Mouse (Mus musculus): ENCODE measurements around the gene Rasa3.

Rasa3 gene

GRCm38 (mm10) chr8:13677413-13677883 lies at the start of gene Rasa3:
TSS of gene Rasa3 (minus strand) at chr8:13677603.
- DNase-seq (ENCODE audit: low spot score in 2 of 2), result peak; percentile 98

GRCm38 (mm10) chr8:13725722-13726121 lies 48.3 kb upstream of the Rasa3 start:
- peak in 1 of 2 experiments; percentile 54 for DNase-seq (ENCODE audit: low spot score in 2 of 2)

GRCm38 (mm10) chr8:13718980-13719379 lies 41.6 kb upstream of the Rasa3 start:
- no peak for DNase-seq (ENCODE audit: low spot score in 2 of 2)

- DNase-seq (ENCODE audit: low spot score in 2 of 2), result no peak
Measured at GRCm38 (mm10) chr8:13708514-13708913, 31.1 kb upstream of the Rasa3 start.

DNA sequence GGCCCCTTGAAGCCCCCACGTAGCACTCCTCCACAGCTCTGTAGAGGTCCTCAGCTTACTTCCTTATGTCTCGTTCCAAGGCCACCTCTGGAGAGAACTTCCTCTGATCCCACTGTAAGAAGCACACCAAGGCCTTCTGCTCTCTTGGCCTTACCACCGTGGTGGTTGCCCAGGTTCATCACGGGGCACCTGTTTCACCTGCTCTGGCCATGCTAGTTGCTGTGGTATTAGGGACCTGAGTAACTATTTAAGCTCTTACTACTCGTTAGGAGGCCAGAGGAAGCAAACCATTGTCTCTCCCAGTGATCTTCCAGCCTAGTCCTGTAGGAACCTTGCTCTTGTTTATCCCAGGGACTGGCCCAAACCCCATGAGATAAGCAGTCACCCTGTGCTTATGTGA lies 29.5 kb upstream of the Rasa3 start:
- DNase-seq (ENCODE audit: low spot score in 2 of 2), result no peak

DNA sequence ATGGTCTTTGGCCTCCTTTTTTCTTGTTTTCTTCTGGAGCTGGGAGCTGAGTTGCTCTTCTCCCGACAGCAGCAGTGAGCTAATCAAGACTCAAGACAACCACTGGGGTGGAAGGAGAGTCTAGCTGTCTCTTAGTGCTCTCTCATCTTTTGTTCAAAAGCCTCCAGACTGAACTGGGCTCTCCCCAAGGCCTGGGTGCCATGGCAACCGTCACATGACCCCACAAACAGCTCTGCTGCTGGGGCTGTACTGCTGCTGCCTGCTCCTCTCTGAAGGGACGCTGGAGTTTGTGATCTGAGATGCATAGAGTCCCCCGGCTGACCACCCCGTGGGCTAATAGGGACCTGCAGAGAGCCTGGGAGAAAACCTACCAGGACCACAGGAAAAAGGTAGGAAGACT lies 28.3 kb upstream of the Rasa3 start, which contains the start of gene Cfap97d2:
TSS of gene Cfap97d2 (plus strand) at position 222 of the 400 bp plus-strand sequence.
- DNase-seq (ENCODE audit: low spot score in 2 of 2), result peak; percentile 40 to 52

DNA sequence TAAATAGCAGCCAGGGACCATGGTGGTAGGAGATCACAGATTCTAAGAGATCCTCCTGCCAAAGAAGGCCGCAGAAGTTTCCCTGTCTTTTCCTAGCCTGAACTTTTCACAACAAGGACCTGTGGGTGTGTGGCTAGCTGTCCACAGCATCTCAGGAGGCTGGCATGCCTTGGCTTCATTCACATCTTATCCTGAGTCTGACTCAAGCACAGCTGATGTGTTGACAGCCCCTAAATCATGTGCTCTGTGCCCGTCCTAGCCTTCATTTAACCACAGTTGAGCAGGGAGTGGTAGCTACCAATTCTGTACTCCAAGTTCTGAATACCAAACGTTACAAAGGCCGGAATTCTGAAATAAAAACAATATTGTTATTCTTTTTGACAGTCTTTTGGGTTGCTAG lies 26.9 kb upstream of the Rasa3 start:
- DNase-seq (ENCODE audit: low spot score in 2 of 2), result no peak

DNA sequence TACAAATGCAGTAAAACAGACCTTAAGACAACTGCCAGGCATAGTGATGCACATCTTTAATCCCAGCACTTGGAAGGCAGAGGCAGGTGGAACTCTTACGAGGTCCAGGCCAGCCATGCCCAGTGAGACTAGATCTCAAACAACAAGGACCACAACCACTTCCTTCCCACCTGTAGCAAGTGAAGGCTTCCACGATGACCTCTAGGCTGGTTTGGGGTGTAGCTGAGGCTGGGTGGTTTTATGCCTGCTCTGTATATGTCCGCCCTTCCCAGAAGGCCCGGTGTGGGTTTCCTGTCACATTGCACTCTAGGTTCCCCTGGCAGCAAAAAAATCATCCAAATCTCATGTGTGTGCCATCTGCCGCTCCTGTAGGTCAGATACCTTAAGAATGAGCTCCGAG lies 26.4 kb upstream of the Rasa3 start:
- DNase-seq (ENCODE audit: low spot score in 2 of 2), result no peak

DNA sequence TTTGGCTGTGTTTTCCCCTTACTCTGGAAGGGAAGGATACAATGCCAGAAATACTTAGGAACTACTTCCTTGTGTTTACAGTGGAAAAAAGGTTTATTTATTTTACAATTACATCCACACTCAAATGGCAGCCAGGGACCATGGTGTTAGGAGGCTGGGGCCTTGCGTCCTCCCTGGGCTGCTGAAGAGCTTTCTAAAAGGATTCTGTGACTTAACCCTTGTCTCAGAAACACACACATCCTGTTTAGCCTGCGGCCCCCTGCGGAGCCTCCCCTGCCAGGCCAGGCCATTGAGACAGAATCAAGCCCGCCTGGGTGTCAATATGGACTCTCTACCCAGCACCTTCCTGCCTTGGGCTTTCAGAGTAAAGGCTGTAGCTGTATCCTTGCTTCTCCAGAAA lies 25.4 kb upstream of the Rasa3 start:
- no peak for DNase-seq (ENCODE audit: low spot score in 2 of 2)

DNA sequence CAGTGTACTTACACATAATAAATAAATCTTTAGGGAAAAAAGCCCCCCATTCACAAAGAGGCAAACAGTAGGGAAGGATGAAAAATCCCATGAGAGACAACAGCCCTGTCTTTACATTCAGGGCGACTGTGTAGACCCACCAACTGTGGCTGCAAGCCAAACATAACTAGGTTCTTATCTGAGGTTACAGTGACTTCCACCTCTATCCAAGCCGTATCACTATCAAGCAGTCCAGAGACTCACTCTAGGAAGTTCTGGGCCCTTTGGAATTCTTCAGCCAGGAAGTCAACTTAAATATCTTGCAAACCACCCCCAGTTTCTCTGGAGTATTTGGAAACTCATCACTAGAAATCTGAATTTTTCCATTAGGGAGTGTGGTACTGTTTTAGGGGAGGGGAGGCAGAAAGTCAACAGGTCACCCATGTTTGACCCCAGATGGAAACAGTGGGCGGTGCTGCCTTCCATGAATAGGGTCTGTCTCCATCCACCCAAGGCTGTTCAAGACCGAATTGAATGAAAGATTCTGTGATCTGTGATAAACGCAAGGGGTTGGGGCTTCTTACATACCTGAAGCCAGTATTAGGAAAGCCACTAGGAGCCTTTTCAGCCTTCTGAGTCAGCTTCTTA lies 22.0 kb upstream of the Rasa3 start:
- no peak for DNase-seq (ENCODE audit: low spot score in 2 of 2)

GRCm38 (mm10) chr8:13698281-13698680 lies 20.9 kb upstream of the Rasa3 start:
- no peak for DNase-seq (ENCODE audit: low spot score in 2 of 2)

GRCm38 (mm10) chr8:13697681-13698080 lies 20.3 kb upstream of the Rasa3 start:
- DNase-seq (ENCODE audit: low spot score in 2 of 2), result no peak

GRCm38 (mm10) chr8:13697196-13697595 lies 19.8 kb upstream of the Rasa3 start:
- DNase-seq (ENCODE audit: low spot score in 2 of 2), result no peak

DNA sequence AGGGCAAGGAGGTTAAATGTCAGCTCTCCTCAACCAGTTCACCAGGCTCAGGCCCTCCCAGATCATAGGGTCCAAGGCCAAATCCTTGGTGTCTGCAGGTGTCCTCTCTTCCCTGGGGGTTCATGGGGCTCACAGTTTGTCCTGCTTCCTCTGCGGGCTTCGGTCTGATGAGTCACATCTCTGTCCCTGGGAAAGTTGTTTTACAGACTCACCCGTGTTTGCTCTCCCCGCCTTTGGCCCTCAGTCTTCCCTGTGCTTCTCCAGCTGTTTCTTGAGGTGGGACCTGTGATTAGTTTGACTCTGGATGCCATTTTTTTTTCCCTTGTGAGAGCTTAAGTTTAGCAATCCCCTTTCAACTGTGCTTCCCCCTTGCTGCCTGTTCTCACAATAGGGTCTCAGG lies 18.8 kb upstream of the Rasa3 start:
- DNase-seq (ENCODE audit: low spot score in 2 of 2), result no peak

DNA sequence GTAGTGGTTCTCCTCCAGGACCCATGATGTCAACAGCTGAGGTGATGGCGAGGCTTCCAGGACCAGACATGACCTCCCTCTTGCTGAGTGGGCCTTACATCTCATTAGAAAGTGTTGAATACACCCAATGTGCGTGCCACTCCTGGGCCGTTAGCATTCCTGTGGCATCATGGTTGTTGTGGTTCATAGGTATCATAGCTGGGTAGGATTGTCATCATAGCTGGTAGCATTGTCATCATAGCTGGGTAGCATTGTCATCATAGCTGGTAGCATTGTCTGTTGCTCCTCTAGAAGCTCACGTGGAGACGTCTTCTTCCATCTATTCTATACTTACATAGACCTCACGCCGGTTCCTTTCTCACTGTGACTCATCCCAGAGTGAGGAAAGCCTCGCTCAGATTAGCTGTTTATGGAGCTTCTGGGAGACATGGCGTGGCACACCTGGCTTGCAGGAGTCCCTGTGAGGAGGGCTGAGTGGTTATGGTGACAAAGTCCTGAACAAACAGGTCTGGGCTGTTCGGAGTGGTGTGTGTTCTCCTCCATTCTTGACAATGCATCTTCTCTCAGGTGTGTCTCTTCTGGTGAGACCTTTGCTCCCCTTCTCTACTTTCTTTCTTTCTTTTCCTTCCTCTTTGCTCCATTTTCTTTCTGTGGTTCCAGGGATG lies 17.9 kb upstream of the Rasa3 start:
- no peak for DNase-seq (ENCODE audit: low spot score in 2 of 2)

GRCm38 (mm10) chr8:13694735-13695134 lies 17.3 kb upstream of the Rasa3 start:
- DNase-seq (ENCODE audit: low spot score in 2 of 2), result no peak

- DNase-seq (ENCODE audit: low spot score in 2 of 2), result no peak
Measured at GRCm38 (mm10) chr8:13692302-13693066, 15.1 kb upstream of the Rasa3 start.

GRCm38 (mm10) chr8:13689331-13689730 lies 11.9 kb upstream of the Rasa3 start:
- DNase-seq (ENCODE audit: low spot score in 2 of 2), result no peak

- DNase-seq (ENCODE audit: low spot score in 2 of 2), result no peak
Measured at GRCm38 (mm10) chr8:13688461-13688860, 11.1 kb upstream of the Rasa3 start.

- peak; percentile 60 to 65 for DNase-seq (ENCODE audit: low spot score in 2 of 2)
Measured at GRCm38 (mm10) chr8:13687941-13688340, 10.5 kb upstream of the Rasa3 start.

DNA sequence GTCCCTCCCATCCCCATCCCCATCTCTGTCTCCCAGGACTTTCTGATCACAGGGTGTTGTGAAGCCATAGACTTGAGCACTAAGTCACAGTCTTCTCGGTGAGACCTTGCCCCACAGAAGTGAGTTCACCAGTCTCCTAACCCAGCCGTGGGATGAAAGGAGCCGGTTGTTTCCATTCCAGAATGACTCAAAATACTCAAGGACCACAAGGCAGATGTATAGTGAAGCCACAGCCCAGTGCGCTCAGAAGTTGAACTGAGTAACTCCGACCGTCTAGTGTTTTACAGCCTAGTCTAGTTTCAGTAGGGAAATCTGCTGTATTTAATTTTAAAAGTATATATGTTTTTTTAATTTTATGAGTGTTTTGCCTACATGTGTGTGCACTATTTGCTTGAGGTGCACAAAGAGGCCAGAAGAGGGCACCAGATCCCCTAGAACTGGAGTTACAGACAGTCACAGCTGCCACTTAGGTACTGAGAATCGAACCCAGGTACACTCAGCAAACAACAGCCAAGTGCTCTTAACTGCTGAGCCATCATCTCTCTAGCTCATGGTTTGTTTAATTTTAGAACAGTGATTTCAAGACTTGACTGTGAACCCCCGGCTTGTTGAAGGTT lies 9.8 kb upstream of the Rasa3 start:
- no peak for DNase-seq (ENCODE audit: low spot score in 2 of 2)

- DNase-seq (ENCODE audit: low spot score in 2 of 2), result peak; percentile 87 to 88
Measured at GRCm38 (mm10) chr8:13686426-13686825, 9.0 kb upstream of the Rasa3 start.

All from spleen, postnatal 36 days (tissue).